In genomic region chr2:45276703-45277102, GRCm38 (mm10) we compare ENCODE assay signal across 21 mouse cellular contexts.
DNase-seq lines count a peak whose midpoint lies in the region; ATAC-seq and TF ChIP-seq lines count a peak whose summit lies in the region.
"Had no signal": no experiment of that assay in that cellular context is flagged by ENCODE, and none has a peak within 500 bp of the region (broad histone marks: within the 10 kb centered on the region; RNA-seq: fewer than 3 reads in every experiment).

No protein-coding gene starts in this region.

- no peaks in the 10 kb centered on the region for H3K36me3 ChIP-seq in lung, postnatal 0 days (ENCODE audit: insufficient read depth, low read length)
- H3K36me3 ChIP-seq in hindbrain, embryonic 10.5 days: no peaks in the 10 kb centered on the region
- H3K36me3 ChIP-seq in hindbrain, embryonic 11.5 days (ENCODE audit: control insufficient read depth, insufficient read depth, low read length): no peaks in the 10 kb centered on the region
- H3K36me3 ChIP-seq: embryonic facial prominence, embryonic 12.5 days; forebrain, embryonic 12.5 days; heart, embryonic 12.5 days; hindbrain, embryonic 12.5 days had no signal

- no peaks in the 10 kb centered on the region for H3K9me3 ChIP-seq in lung, postnatal 0 days (ENCODE audit: low read length)
- no peaks in the 10 kb centered on the region for H3K9me3 ChIP-seq in hindbrain, embryonic 10.5 days
- no peaks in the 10 kb centered on the region for H3K9me3 ChIP-seq in hindbrain, embryonic 11.5 days (ENCODE audit: control insufficient read depth, low read length)
- H3K9me3 ChIP-seq: embryonic facial prominence, embryonic 12.5 days; forebrain, embryonic 12.5 days; heart, embryonic 12.5 days; hindbrain, embryonic 12.5 days had no signal

- H3K4me1 ChIP-seq in lung, postnatal 0 days (ENCODE audit: insufficient read depth, low read depth, low read length): no peaks in the 10 kb centered on the region
- H3K4me1 ChIP-seq in bone marrow macrophage, adult 2 months (ENCODE audit: control insufficient read depth, insufficient read depth, low read length): peaks cover 53% of the 10 kb centered on the region
- H3K4me1 ChIP-seq in hindbrain, embryonic 10.5 days (replicated peaks): no peaks in the 10 kb centered on the region
- no peaks in the 10 kb centered on the region for H3K4me1 ChIP-seq in hindbrain, embryonic 11.5 days (replicated peaks; ENCODE audit: control insufficient read depth, insufficient read depth, low read length)
- H3K4me1 ChIP-seq: embryonic facial prominence, embryonic 12.5 days; forebrain, embryonic 12.5 days; heart, embryonic 12.5 days; hindbrain, embryonic 12.5 days had no signal

- no peak for TF ChIP-seq POLR2A in bone marrow macrophage, adult 2 months (IDR thresholded peaks at IDR 0.05; ENCODE audit: borderline replicate concordance, low read depth, low read length)

- no peak overlapping the region for H3K4me2 ChIP-seq in lung, postnatal 0 days (replicated peaks; ENCODE audit: low read depth, low read length)
- no peak overlapping the region for H3K4me2 ChIP-seq in hindbrain, embryonic 11.5 days (replicated peaks; ENCODE audit: low read depth, low read length)
- H3K4me2 ChIP-seq: embryonic facial prominence, embryonic 12.5 days; forebrain, embryonic 12.5 days; heart, embryonic 12.5 days; hindbrain, embryonic 12.5 days had no signal

- no peak overlapping the region for H3K4me3 ChIP-seq in lung, postnatal 0 days (ENCODE audit: low read depth, low read length)
- H3K4me3 ChIP-seq in bone marrow macrophage, adult 2 months (ENCODE audit: insufficient read depth, low read length): no peak overlapping the region
- H3K4me3 ChIP-seq in hindbrain, embryonic 10.5 days: no peak overlapping the region
- H3K4me3 ChIP-seq in hindbrain, embryonic 11.5 days (ENCODE audit: low read depth, low read length): no peak overlapping the region
- H3K4me3 ChIP-seq: embryonic facial prominence, embryonic 12.5 days; forebrain, embryonic 12.5 days; heart, embryonic 12.5 days; hindbrain, embryonic 12.5 days had no signal

- peak; percentile 25 for DNase-seq in lung, postnatal 0 days (ENCODE audit: low spot score)
- no peak for DNase-seq in lung, postnatal 4 days
- peak; percentile 39 to 54 for DNase-seq in monocyte, adult 2 months (ENCODE audit: low read depth in 1 of 2, low spot score in 2 of 2)
- DNase-seq in hindbrain, embryonic 10.5 days (ENCODE audit: low spot score): no peak
- no peak for DNase-seq in hindbrain, embryonic 11.5 days (ENCODE audit: low spot score)
- DNase-seq: adrenal gland, postnatal 14 days; cerebellum, adult 11 months; cerebellum, adult 8-10 months; cerebellum, postnatal 14 days; gastrocnemius, postnatal 10 days had no signal

- H3K27me3 ChIP-seq in lung, postnatal 0 days (replicated peaks; ENCODE audit: insufficient read depth, low read length): no peaks in the 10 kb centered on the region
- no peaks in the 10 kb centered on the region for H3K27me3 ChIP-seq in hindbrain, embryonic 10.5 days (ENCODE audit: insufficient read depth, poor library complexity, severe bottlenecking)
- no peaks in the 10 kb centered on the region for H3K27me3 ChIP-seq in hindbrain, embryonic 11.5 days (ENCODE audit: control insufficient read depth, insufficient read depth, low read length)
- H3K27me3 ChIP-seq: embryonic facial prominence, embryonic 12.5 days; forebrain, embryonic 12.5 days; heart, embryonic 12.5 days; hindbrain, embryonic 12.5 days; Patski had no signal

- no peak for TF ChIP-seq EP300 in lung, postnatal 0 days (IDR thresholded peaks at IDR 0.05)

- ATAC-seq in lung, postnatal 0 days: no peak
- ATAC-seq in granulocyte monocyte progenitor cell, adult 5-6 weeks (replicated peaks; ENCODE audit: poor library complexity, severe bottlenecking): peak; percentile 52
- ATAC-seq in erythroid progenitor cell, adult 5-6 weeks (replicated peaks; ENCODE audit: low FRiP score, poor library complexity, severe bottlenecking): no peak
- ATAC-seq in hindbrain, embryonic 11.5 days (ENCODE audit: low FRiP score): no peak
- ATAC-seq: activated CD4-positive, CD25-positive, alpha-beta regulatory T cell, adult 4 months; forebrain, embryonic 16.5 days; hindbrain, embryonic 16.5 days; Patski had no signal

- no peak for TF ChIP-seq CTCF in lung, postnatal 0 days (IDR thresholded peaks at IDR 0.05)
- TF ChIP-seq CTCF in bone marrow macrophage, adult 2 months (IDR thresholded peaks at IDR 0.05; ENCODE audit: low read depth, low read length): no peak

- H3K27ac ChIP-seq in lung, postnatal 0 days (ENCODE audit: low read length): no peak overlapping the region
- peak overlapping the region; percentile 95 for H3K27ac ChIP-seq in bone marrow macrophage, adult 2 months (ENCODE audit: insufficient read depth, low read depth, low read length)
- H3K27ac ChIP-seq in hindbrain, embryonic 10.5 days: no peak overlapping the region
- H3K27ac ChIP-seq in hindbrain, embryonic 11.5 days (ENCODE audit: low read depth, low read length): no peak overlapping the region
- H3K27ac ChIP-seq: embryonic facial prominence, embryonic 12.5 days; forebrain, embryonic 12.5 days; hindbrain, embryonic 12.5 days had no signal

- no peak overlapping the region for H3K9ac ChIP-seq in lung, postnatal 0 days (replicated peaks; ENCODE audit: low read depth)
- no peak overlapping the region for H3K9ac ChIP-seq in hindbrain, embryonic 11.5 days (ENCODE audit: low read depth, low read length)
- H3K9ac ChIP-seq: embryonic facial prominence, embryonic 12.5 days; forebrain, embryonic 12.5 days; heart, embryonic 12.5 days; hindbrain, embryonic 12.5 days had no signal

- WGBS in lung, postnatal 0 days: 81% methylated on average over 1 of the region's 1 CpGs
- WGBS in hindbrain, embryonic 10.5 days: 96% methylated on average over 1 of the region's 1 CpGs
- WGBS in hindbrain, embryonic 11.5 days: 95% methylated on average over 1 of the region's 1 CpGs

Comparison
In these comparisons a context has a peak if more than half of its experiments do, and no peak if none do; other contexts are left out.
1. DNase-seq: peak in lung, postnatal 0 days (single experiment) and monocyte, adult 2 months (2 of 2); none in lung, postnatal 4 days (0 of 2), hindbrain, embryonic 10.5 days (single experiment) and hindbrain, embryonic 11.5 days (single experiment).